Mouse (Mus musculus) inflammation-experienced regulatory T-cells, adult 6 months (primary cell): ENCODE measurements around the gene Wdr77. TPM values are rescaled to one million over a fixed set of nuclear protein-coding genes. Genes with fewer than 3 reads are reported as not detected.
"Not testable (repeated sequence)": the region's sequence is repeated elsewhere in the genome, so short reads cannot be mapped to it uniquely, and the experiment has no call there.

ENCODE experiments used
- ATAC-seq: one replicate; pipeline ENCODE4 v1.8.0; 2017
- polyA plus RNA-seq, 3 experiments: library from polyadenylated mRNA; unstranded; fragments of 100-300 nt; shearing (Covaris generic); gene quantifications; one replicate each; pipeline ENCODE4 v1.2.1; 2017

Gene Wdr77
- polyA plus RNA-seq, 3 experiments from 2014 or later = 43.7 to 76.5 (median 68.7) TPM

DNA sequence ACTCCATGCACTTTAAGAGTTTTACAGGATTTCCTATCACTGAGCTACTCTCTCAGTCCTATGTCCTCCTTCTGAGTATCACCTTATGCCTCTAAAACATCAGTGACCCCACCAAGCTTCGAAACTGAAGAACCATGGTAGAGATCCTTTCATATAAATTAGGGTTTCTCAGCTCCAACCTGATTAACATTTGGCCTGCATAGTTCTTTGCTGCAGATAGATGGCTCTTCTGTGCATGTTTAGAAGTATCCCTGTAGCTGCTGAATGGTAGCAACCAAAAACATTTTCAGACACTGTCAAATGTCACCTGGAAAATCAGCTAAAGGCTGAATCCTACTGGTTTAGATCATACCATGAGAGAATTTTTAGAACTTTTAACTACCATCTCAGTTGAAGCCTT is 1.9 kb upstream of the Wdr77 start:
- ATAC-seq = no peak

DNA sequence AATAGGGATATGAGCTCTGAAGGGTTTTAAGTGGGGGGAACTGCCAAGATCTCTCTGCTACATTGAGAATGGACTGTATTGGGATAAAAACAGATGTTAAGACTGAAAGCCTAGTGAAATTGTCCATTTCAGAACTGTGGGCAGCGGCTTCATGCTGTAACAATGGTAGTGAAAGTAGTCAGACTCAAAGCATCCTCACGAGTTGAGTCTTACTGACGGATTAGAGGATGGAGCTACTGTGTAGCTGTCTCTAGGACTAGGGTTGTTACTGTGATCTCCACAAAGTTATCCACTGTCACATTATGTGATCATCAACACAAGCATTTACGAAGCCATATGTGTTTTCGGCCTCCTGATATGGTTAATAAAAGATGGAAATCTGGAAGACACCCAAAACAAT is 965 bp upstream of the Wdr77 start:
- ATAC-seq = no peak

GRCm38 (mm10) chr3:105959585-105959984 is 416 bp downstream of the Wdr77 start:
- ATAC-seq = peak; percentile 8

- no peak for ATAC-seq
These were observed 830 bp downstream of the Wdr77 start, which contains the start of gene Atp5f1 for GRCm38 (mm10) chr3:105959999-105960398. TSS of gene Atp5f1 (minus strand) at chr3:105960099.

- ATAC-seq = no peak
These were observed 1.5 kb downstream of the Wdr77 start for GRCm38 (mm10) chr3:105960700-105961099.

GRCm38 (mm10) chr3:105971831-105972446 is 12.8 kb downstream of the Wdr77 start:
- ATAC-seq = no peak

GRCm38 (mm10) chr3:105973411-105973810 is 14.2 kb downstream of the Wdr77 start, which contains the start of gene Ovgp1:
TSS of gene Ovgp1 (plus strand) at chr3:105973711.
- ATAC-seq = no peak

- ATAC-seq = no peak
These were observed 15.0 kb downstream of the Wdr77 start for GRCm38 (mm10) chr3:105974174-105974573.

- not testable (repeated sequence) for ATAC-seq
These were observed 30.4 kb downstream of the Wdr77 start for GRCm38 (mm10) chr3:105989611-105990010.

- ATAC-seq = peak; percentile 60
These were observed 32.6 kb downstream of the Wdr77 start for GRCm38 (mm10) chr3:105991653-105992283.

- no peak for ATAC-seq
These were observed 35.6 kb downstream of the Wdr77 start for GRCm38 (mm10) chr3:105994730-105995129.

GRCm38 (mm10) chr3:106000707-106001375 is 41.7 kb downstream of the Wdr77 start:
- no peak for ATAC-seq

DNA sequence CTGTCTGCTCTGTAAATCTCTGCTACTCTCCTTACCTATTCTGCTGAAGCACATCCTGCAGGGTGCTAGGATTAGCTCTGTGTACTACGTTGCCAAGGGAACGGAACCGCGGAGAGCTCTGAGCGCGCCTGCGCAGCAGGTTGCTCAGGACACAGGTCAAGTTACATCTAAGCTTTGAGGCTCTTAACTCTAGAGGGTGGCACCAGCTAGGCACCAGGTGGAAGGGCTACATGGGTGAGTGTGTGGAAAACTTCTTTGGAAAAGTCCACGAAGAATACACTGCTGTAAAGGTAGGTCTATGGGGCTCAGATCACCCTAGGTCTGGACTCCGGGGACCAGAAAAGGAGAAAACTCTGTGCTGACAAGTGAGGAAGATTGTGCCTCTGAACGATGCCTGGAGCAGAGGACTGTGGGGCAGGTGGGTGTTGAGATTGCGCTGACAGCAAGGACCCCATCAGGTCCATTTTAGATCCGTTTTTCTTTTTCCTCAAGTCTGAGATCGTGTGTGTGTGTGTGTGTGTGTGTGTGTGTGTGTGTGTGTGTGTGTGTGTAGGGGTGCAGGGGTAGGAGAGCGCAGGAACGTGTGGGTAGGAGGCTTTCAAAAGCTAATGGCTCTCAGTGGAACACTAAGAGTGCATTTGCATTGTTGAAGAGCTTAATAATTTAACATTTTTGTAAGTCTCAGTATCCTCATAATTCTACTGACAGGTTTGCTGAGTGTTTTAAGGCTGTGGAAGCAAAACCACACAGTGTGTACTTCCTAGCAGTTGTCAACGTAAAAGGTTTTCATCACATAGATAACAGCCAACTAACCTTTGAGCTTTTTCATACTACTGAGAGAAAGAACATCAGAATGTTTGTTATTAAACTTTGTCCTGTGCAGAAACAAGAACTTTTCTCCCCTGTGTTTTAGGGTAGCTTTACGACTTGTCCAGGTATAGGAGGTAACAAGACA is 42.5 kb downstream of the Wdr77 start:
- peak; percentile 93 for ATAC-seq

GRCm38 (mm10) chr3:106003360-106003759 is 44.2 kb downstream of the Wdr77 start:
- ATAC-seq = not testable (repeated sequence)

- no peak for ATAC-seq
These were observed 55.4 kb downstream of the Wdr77 start, which contains the start of gene Pifo for GRCm38 (mm10) chr3:106014546-106014945. TSS of gene Pifo (minus strand) at chr3:106014646.

Other genes starting within 250 kb of the Wdr77 start
- 100 to 1,000 TPM; 142 to 303 (median 166) TPM for gene Rap1a, start 158.0 kb upstream of the Wdr77 start, polyA plus RNA-seq
- under 1 TPM in 2 of 3 experiments, not detected in 1; 0.26 to 0.39 TPM for gene Adora3, start 88.5 kb upstream of the Wdr77 start, polyA plus RNA-seq
- not detected for gene Tmigd3, start 88.5 kb upstream of the Wdr77 start, polyA plus RNA-seq
- 1 to 10 TPM in 2 of 3 experiments, not detected in 1; 1.3 to 1.8 TPM for gene I830077J02Rik, start 26.7 kb upstream of the Wdr77 start, polyA plus RNA-seq
- gene Atp5f1, start 730 bp downstream of the Wdr77 start, polyA plus RNA-seq = 100 to 1,000 TPM; 356 to 533 (median 366) TPM
- gene Ovgp1, start 14.3 kb downstream of the Wdr77 start, polyA plus RNA-seq = 1 to 10 TPM; 1.4 to 4.3 (median 4.2) TPM
- under 1 TPM; 0.38 to 0.88 (median 0.83) TPM for gene Pifo, start 55.3 kb downstream of the Wdr77 start, polyA plus RNA-seq
- 1 to 10 TPM; 2.5 to 8.1 (median 7.1) TPM for gene Chil5, start 73.4 kb downstream of the Wdr77 start, polyA plus RNA-seq
- under 1 TPM in 2 of 3 experiments, not detected in 1; 0.29 to 0.64 TPM for gene Chia1, start 153.9 kb downstream of the Wdr77 start, polyA plus RNA-seq
- gene Chil3, start 208.2 kb downstream of the Wdr77 start, polyA plus RNA-seq = not detected